Mouse (Mus musculus) heart, embryonic 12.5 days (tissue): ENCODE results near the gene Tut4. TPM values are rescaled to one million over a fixed set of nuclear protein-coding genes. Genes with fewer than 3 reads are reported as not detected.

Source experiments
- ATAC-seq: fragments of 200-750 bp; cut with Nextera tagmentation; 2 replicates; pipeline ENCODE4 v1.8.0; 2017; ENCODE audit warnings: moderate TSS enrichment, moderate library complexity; ENCODE audit not compliant: insufficient number of reproducible peaks, low FRiP score
- H3K27ac ChIP-seq: fragments of 300-500 bp; sonication (generic); 2 replicates; pipeline ENCODE4 v1.5.1; 2016; ENCODE audit warnings: mild to moderate bottlenecking, moderate library complexity; ENCODE audit not compliant: poor library complexity, severe bottlenecking
- H3K27me3 ChIP-seq: fragments of 300-500 bp; sonication (generic); replicated peaks from 2 replicates; pipeline ENCODE4 v1.6.1; 2016; ENCODE audit warnings: mild to moderate bottlenecking, moderate library complexity
- H3K36me3 ChIP-seq: fragments of 300-500 bp; sonication (generic); 2 replicates; pipeline ENCODE4 v1.6.1; 2016; ENCODE audit warnings: mild to moderate bottlenecking, moderate library complexity
- H3K4me1 ChIP-seq: fragments of 300-500 bp; sonication (generic); replicated peaks from 2 replicates; pipeline ENCODE4 v1.6.1; 2016; ENCODE audit warnings: mild to moderate bottlenecking
- H3K4me2 ChIP-seq: fragments of 300-500 bp; sonication (generic); 2 replicates; pipeline ENCODE4 v1.6.1; 2016; ENCODE audit warnings: mild to moderate bottlenecking, moderate library complexity
- H3K4me3 ChIP-seq: fragments of 300-500 bp; sonication (generic); 2 replicates; pipeline ENCODE4 v1.5.1; 2016; ENCODE audit warnings: mild to moderate bottlenecking
- H3K9ac ChIP-seq: fragments of 300-500 bp; sonication (generic); 2 replicates; pipeline ENCODE4 v1.6.1; 2016; ENCODE audit warnings: mild to moderate bottlenecking, moderate library complexity
- H3K9me3 ChIP-seq: fragments of 300-500 bp; sonication (generic); replicated peaks from 2 replicates; pipeline ENCODE4 v1.6.1; 2016; ENCODE audit warnings: mild to moderate bottlenecking, moderate library complexity
- WGBS: fragments of 180-500 bp; shearing (Covaris S2); methylation state at CpG from one replicate; pipeline ENCODE4 v1.1.7; 2016; 5-methylcytosine and 5-hydroxymethylcytosine counted together
- polyA plus RNA-seq: library from polyadenylated mRNA; unstranded; fragments of >200 nt; fragmentation: Nextera tagmentation; extraction: Ambion mirVana; gene quantifications from 2 replicates; pipeline ENCODE4 v1.2.1, GENCODE M21; 2016

Gene Tut4
- polyA plus RNA-seq: 54.4 and 61.2 TPM in 2 replicates

DNA sequence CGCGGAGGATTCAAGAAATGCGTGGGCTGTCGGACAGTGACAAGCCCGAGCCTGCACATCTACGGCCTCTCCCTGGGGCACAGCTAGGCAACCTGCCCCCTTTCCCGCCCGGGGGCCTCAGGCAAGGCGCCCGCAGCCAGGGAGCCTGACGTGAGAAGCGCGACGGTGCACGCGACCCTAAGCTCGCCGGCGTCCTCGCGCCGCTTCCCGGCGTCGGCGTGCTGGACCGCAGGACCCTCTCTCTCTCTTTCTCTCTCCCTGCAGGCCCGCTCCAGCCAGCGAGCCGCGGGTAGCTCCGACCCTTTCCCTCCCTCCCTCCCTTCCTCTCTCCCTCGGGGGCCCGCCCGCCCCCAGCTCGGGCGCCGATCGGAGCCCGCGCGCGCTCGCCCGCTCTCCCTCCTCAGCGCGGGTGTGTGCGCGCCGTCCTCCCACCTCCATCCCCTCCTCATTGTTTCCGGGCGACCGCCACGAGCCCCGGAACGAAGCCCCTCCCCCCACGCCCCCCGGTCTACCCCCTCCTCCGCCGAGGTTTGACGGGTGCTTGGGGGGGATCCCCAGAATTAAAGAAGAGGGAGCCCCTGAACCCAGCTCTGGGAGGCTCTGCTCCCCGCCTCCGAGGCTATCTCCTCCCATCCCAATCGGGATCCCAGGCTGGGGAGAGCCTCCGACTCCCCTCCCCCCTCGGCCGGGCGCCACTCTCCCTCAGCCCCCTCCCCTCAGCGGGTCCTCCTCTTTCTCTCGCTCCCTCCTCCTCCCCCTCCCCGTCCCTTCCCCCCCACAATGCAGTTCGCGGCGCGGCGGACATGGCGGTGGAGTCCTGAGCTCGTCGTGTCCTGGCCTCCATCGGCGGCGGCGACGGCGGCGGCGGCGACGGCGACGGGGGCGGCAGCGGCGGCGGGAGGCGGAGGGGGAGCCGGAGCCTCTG is at the start of gene Tut4:
Tut4 (plus strand) TSS at position 196 of the 925 bp plus-strand sequence.
- Histone ChIP-seq H3K9ac (peak within 1 kb of the TSS; percentile 98), H3K4me1 (peaks cover 8% of the 10 kb centered on the region), H3K27me3 (no peaks in the 10 kb centered on the region), H3K36me3 (peaks cover 12% of the 10 kb centered on the region; the same call in 1 of the 2 replicates), H3K9me3 (no peaks in the 10 kb centered on the region), H3K4me3 (peak within 1 kb of the TSS; percentile 93), H3K27ac (peak within 1 kb of the TSS; percentile 97), H3K4me2 (peak within 1 kb of the TSS; percentile 89)
- ATAC-seq: peak; percentile 90
- under 1% methylated on average over 92 of the region's 97 CpGs for WGBS

- no peak for ATAC-seq
- H3K4me1 ChIP-seq: peaks cover 11% of the 10 kb centered on the region
Measured at GRCm38 (mm10) chr4:108424587-108424986, 34.6 kb upstream of the Tut4 start.

DNA sequence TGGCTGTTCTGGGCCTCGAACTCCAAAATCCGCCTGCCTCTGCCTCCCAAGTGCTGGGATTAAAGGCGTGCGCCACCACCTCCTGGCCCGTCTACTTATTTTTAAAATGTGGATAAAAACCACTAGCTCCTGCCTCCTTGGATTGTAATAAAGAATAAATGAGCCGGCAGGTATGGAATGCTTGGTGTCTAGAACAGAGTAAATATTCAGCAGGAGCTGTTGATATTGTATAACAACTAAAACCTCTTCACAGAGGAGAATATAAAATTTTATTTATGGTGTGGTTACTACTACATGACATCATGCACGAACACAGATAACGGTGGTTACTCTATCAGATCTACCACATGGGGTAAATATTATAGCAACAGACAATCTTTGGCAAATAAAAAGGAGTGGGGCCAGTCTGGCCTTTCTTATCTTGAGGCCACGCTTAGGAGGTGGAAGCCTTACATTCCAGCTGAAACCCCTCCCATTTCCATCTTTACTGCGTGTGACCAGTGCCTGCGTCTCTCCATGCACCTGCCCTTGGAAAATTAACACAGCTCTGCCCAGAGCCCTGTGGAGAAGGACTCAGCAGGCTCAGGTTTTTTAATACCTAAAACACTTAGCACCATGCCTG is 31.4 kb upstream of the Tut4 start:
- H3K9me3 ChIP-seq: no peaks in the 10 kb centered on the region
- H3K27ac ChIP-seq: no peak overlapping the region
- ATAC-seq: no peak
- 53% methylated on average over 11 of the region's 11 CpGs for WGBS
- H3K36me3 ChIP-seq: no peaks in the 10 kb centered on the region
- H3K27me3 ChIP-seq: no peaks in the 10 kb centered on the region
- no peak overlapping the region for H3K4me2 ChIP-seq
- H3K4me1 ChIP-seq: peaks cover 20% of the 10 kb centered on the region
- no peak overlapping the region for H3K9ac ChIP-seq
- H3K4me3 ChIP-seq: no peak overlapping the region

More at GRCm38 (mm10) chr4:108424587-108424986, 34.6 kb upstream of the Tut4 start:
- H3K9ac ChIP-seq: no peak overlapping the region
- H3K9me3 ChIP-seq: no peaks in the 10 kb centered on the region
- no peak overlapping the region for H3K27ac ChIP-seq
- H3K4me2 ChIP-seq: no peak overlapping the region
- no peaks in the 10 kb centered on the region for H3K36me3 ChIP-seq
- no peak overlapping the region for H3K4me3 ChIP-seq
- H3K27me3 ChIP-seq: no peaks in the 10 kb centered on the region
- WGBS: 70% methylated on average over 2 of the region's 2 CpGs

DNA sequence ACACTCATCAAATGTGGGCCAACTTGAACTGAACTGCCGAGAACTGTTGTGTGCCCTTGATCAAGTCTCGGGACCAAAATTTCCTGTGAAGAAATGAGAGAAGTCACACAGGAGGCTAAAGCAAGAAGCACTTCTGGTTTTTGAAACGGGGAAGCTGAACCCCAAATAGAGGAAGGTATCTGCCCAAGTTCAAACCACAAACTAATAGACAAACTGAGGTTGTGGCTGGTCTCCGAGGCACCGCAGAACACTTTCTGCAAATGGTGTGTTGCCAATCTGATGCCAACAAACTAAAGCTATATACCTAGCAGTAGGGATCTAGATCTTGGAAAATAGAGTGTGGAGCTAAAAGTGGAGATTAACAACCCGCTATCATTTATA is 30.9 kb upstream of the Tut4 start:
- no peaks in the 10 kb centered on the region for H3K27me3 ChIP-seq
- no peaks in the 10 kb centered on the region for H3K9me3 ChIP-seq
- H3K4me3 ChIP-seq: no peak overlapping the region
- H3K4me1 ChIP-seq: peaks cover 20% of the 10 kb centered on the region
- H3K36me3 ChIP-seq: no peaks in the 10 kb centered on the region
- H3K4me2 ChIP-seq: no peak overlapping the region
- ATAC-seq: no peak
- H3K27ac ChIP-seq: no peak overlapping the region
- WGBS: 71% methylated on average over 6 of the region's 6 CpGs
- H3K9ac ChIP-seq: no peak overlapping the region

DNA sequence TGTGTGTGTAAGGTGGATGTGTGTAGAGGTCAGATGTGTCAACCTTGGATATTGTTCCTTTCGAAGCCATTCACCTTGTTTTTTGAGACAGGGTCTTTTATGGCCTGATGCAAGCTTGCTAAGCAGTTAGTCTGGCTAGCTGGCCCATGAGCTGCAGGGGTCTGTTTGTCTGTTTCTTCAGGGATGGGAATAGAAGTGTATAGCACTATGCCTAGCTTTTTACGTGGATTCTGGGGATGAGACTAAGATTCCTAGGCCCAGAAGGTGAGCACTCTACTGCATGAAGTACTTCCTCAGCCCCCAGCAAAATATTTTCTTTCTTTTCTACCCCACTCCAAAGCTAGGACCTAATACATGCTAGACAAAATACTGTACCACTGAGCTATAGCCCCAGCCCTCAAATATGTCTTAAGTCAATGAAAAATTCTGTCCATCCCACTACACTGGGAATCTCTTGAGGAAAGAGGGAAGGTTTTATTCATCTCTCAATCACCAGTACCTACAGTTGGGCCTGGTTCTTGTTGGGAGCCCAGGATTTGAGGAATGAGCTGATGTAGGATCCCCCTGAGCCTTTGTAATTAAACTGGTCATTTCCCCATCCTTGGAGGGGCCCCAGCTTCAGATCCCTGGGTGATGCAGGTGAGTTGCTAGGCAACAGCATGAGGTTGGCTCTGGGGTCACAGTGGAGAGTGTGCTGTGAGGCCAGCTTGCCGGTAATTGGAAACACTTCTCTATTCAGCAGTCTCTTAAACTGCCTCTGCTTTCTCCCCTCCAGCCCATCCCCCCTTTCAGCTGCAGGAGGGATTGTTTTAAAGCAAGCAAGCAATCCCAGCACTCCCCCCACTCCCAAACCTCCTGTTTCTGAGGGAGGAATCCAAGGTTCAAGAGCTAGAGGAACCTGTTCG is 28.3 kb upstream of the Tut4 start:
- Histone ChIP-seq H3K9me3 (no peaks in the 10 kb centered on the region), H3K4me3 (no peak overlapping the region), H3K27ac (no peak overlapping the region), H3K27me3 (no peaks in the 10 kb centered on the region), H3K4me1 (peaks cover 16% of the 10 kb centered on the region), H3K36me3 (no peaks in the 10 kb centered on the region), H3K4me2 (no peak overlapping the region), H3K9ac (no peak overlapping the region)
- ATAC-seq: no peak
- 54% methylated on average over 4 of the region's 4 CpGs for WGBS

- no peaks in the 10 kb centered on the region for H3K27me3 ChIP-seq
- no peaks in the 10 kb centered on the region for H3K36me3 ChIP-seq
- H3K9me3 ChIP-seq: no peaks in the 10 kb centered on the region
- no peak overlapping the region for H3K27ac ChIP-seq
- no peak overlapping the region for H3K4me2 ChIP-seq
- ATAC-seq: no peak
- H3K4me3 ChIP-seq: no peak overlapping the region
- 42% methylated on average over 2 of the region's 2 CpGs for WGBS
- peaks cover 13% of the 10 kb centered on the region for H3K4me1 ChIP-seq
- no peak overlapping the region for H3K9ac ChIP-seq
Measured at GRCm38 (mm10) chr4:108431561-108431936, 27.7 kb upstream of the Tut4 start.

- ATAC-seq: no peak
- Histone ChIP-seq H3K27me3 (no peaks in the 10 kb centered on the region), H3K9ac (no peak overlapping the region), H3K4me2 (no peak overlapping the region), H3K27ac (no peak overlapping the region), H3K4me1 (peaks cover 22% of the 10 kb centered on the region), H3K36me3 (no peaks in the 10 kb centered on the region), H3K4me3 (no peak overlapping the region), H3K9me3 (no peaks in the 10 kb centered on the region)
- WGBS: 37% methylated on average over 6 of the region's 6 CpGs
Measured at GRCm38 (mm10) chr4:108433341-108433740, 25.9 kb upstream of the Tut4 start.

GRCm38 (mm10) chr4:108434221-108434620 is 25.0 kb upstream of the Tut4 start:
- Histone ChIP-seq H3K27ac (no peak overlapping the region), H3K9ac (no peak overlapping the region), H3K9me3 (no peaks in the 10 kb centered on the region), H3K4me1 (peaks cover 27% of the 10 kb centered on the region), H3K4me2 (no peak overlapping the region), H3K36me3 (no peaks in the 10 kb centered on the region), H3K4me3 (no peak overlapping the region), H3K27me3 (no peaks in the 10 kb centered on the region)
- no peak for ATAC-seq
- 62% methylated on average over 4 of the region's 4 CpGs for WGBS

- H3K27me3 ChIP-seq: no peaks in the 10 kb centered on the region
- H3K4me1 ChIP-seq: peaks cover 25% of the 10 kb centered on the region
- 93% methylated on average over 3 of the region's 3 CpGs for WGBS
Measured at GRCm38 (mm10) chr4:108434781-108435180, 24.4 kb upstream of the Tut4 start.

GRCm38 (mm10) chr4:108435646-108436045 is 23.6 kb upstream of the Tut4 start:
- Histone ChIP-seq H3K9me3 (no peaks in the 10 kb centered on the region), H3K27me3 (no peaks in the 10 kb centered on the region), H3K27ac (no peak overlapping the region), H3K4me2 (no peak overlapping the region), H3K9ac (no peak overlapping the region), H3K4me1 (peaks cover 25% of the 10 kb centered on the region), H3K4me3 (no peak overlapping the region), H3K36me3 (no peaks in the 10 kb centered on the region)
- 61% methylated on average over 3 of the region's 3 CpGs for WGBS
- ATAC-seq: no peak

More at GRCm38 (mm10) chr4:108434781-108435180, 24.4 kb upstream of the Tut4 start:
- H3K9me3 ChIP-seq: no peaks in the 10 kb centered on the region
- H3K9ac ChIP-seq: no peak overlapping the region
- no peak overlapping the region for H3K4me3 ChIP-seq
- H3K4me2 ChIP-seq: no peak overlapping the region
- no peak overlapping the region for H3K27ac ChIP-seq
- no peak for ATAC-seq
- no peaks in the 10 kb centered on the region for H3K36me3 ChIP-seq

GRCm38 (mm10) chr4:108436225-108436624 is 23.0 kb upstream of the Tut4 start:
- 90% methylated on average over 1 of the region's 1 CpGs for WGBS
- no peaks in the 10 kb centered on the region for H3K36me3 ChIP-seq
- H3K27me3 ChIP-seq: no peaks in the 10 kb centered on the region
- H3K9ac ChIP-seq: no peak overlapping the region
- H3K9me3 ChIP-seq: no peaks in the 10 kb centered on the region
- no peak for ATAC-seq
- no peak overlapping the region for H3K4me2 ChIP-seq
- no peak overlapping the region for H3K4me3 ChIP-seq
- H3K4me1 ChIP-seq: peaks cover 22% of the 10 kb centered on the region
- no peak overlapping the region for H3K27ac ChIP-seq
